Mouse (Mus musculus): ENCODE results near the gene Mtr. TPM values are rescaled to one million over a fixed set of nuclear protein-coding genes. Genes with fewer than 3 reads are reported as not detected.
A peak's percentile ranks its signal among the peaks of the same experiment; 100 is the strongest.

The Mtr gene
- polyA plus RNA-seq, 1 experiment from 2014 or later, result 4.1 TPM

DNA sequence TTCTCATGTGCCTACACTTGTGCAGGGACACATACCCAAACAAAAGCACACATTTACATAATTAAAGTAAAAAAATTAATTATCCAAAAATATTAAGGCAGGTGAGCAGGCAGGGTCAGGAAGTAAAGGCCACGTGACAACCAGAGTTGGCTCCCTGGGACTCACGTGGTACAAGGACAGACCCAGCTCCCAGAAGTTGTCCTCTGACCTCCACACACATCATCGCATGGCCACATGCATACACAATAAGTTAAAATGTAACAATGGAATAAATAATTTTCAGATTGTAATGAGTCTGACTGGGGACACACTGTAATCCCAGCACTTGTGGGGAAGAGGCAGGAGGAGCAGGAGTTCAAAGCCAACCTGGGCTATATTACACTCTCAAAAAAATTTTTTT, 10.1 kb upstream of the Mtr start:
- no peak for ATAC-seq
- no peak for TF ChIP-seq EP300 (IDR thresholded peaks at IDR 0.05; ENCODE audit: low read depth)
- TF ChIP-seq CTCF (IDR thresholded peaks at IDR 0.05; ENCODE audit: low read depth), result no peak
- no peak overlapping the region for H3K27ac ChIP-seq (ENCODE audit: low read depth)
- H3K4me3 ChIP-seq (ENCODE audit: low read depth, low read length), result no peak overlapping the region
- no peak overlapping the region for H3K9ac ChIP-seq (replicated peaks)
- H3K36me3 ChIP-seq (replicated peaks; ENCODE audit: insufficient read depth, low read length), result no peaks in the 10 kb centered on the region
- WGBS (ENCODE audit: insufficient replicate concordance), result 76% methylated on average over 3 of the region's 3 CpGs
- H3K4me1 ChIP-seq (ENCODE audit: insufficient read depth), result no peaks in the 10 kb centered on the region
- H3K9me3 ChIP-seq (ENCODE audit: low read length), result no peaks in the 10 kb centered on the region
- no peaks in the 10 kb centered on the region for H3K27me3 ChIP-seq (ENCODE audit: insufficient read depth, low read length)
- DNase-seq, result no peak
- no peak overlapping the region for H3K4me2 ChIP-seq (ENCODE audit: low read depth, low read length)

DNA sequence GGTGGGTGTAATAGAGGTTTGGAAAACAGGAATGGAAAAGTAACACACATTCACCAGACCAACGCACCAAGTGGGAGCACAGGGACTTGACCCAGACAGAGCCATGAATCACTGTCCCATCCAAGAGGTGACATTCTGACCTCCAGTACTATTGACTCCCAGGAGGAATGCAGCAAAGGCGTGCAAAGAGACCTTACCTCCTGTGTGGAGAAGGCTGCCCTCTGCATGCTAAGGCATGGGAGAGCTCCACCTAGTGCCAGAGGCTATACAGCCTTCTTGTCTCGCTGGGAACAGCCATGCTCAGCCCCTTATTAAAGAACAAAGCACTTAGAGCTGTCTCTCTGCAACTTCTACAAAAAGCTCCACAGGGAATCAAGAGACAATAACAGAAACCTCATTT, 9.2 kb upstream of the Mtr start:
- Histone ChIP-seq H3K27me3 (ENCODE audit: insufficient read depth, low read length) (no peaks in the 10 kb centered on the region), H3K36me3 (replicated peaks; ENCODE audit: insufficient read depth, low read length) (no peaks in the 10 kb centered on the region), H3K4me3 (ENCODE audit: low read depth, low read length) (no peak overlapping the region), H3K4me2 (ENCODE audit: low read depth, low read length) (no peak overlapping the region), H3K9me3 (ENCODE audit: low read length) (no peaks in the 10 kb centered on the region), H3K4me1 (ENCODE audit: insufficient read depth) (no peaks in the 10 kb centered on the region), H3K9ac (replicated peaks) (no peak overlapping the region), H3K27ac (ENCODE audit: low read depth) (no peak overlapping the region)
- TF ChIP-seq CTCF (IDR thresholded peaks at IDR 0.05; ENCODE audit: low read depth) (peak; percentile 21; the same call in 1 of the 2 replicates), EP300 (IDR thresholded peaks at IDR 0.05; ENCODE audit: low read depth) (no peak)
- DNase-seq (no peak), ATAC-seq (no peak)
- WGBS (ENCODE audit: insufficient replicate concordance), result 69% methylated on average over 3 of the region's 3 CpGs

DNA sequence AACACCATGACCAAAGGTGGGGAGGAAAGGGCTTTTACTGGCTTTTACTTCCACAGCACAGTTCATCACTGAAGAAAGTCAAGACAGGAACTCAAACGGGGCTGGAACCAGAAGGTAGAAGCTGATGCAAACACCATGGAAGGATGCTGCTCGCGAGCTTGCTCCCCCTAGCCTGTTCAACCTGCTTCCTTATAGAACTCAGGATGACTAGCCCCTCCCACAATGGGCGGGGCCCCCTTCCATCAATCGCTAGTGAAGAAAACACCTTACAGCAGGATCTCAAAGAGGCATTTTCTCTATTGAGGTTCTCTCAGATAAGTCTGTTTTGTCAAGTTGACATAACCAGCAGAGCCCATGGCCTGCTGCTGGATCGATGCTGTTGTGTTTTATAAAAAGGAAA, 6.1 kb upstream of the Mtr start:
- no peak overlapping the region for H3K27ac ChIP-seq (ENCODE audit: low read depth)
- H3K27me3 ChIP-seq (ENCODE audit: insufficient read depth, low read length), result no peaks in the 10 kb centered on the region
- H3K4me1 ChIP-seq (ENCODE audit: insufficient read depth), result no peaks in the 10 kb centered on the region
- no peak overlapping the region for H3K4me2 ChIP-seq (ENCODE audit: low read depth, low read length)
- no peaks in the 10 kb centered on the region for H3K36me3 ChIP-seq (replicated peaks; ENCODE audit: insufficient read depth, low read length)
- ATAC-seq, result no peak
- TF ChIP-seq CTCF (IDR thresholded peaks at IDR 0.05; ENCODE audit: low read depth), result no peak
- TF ChIP-seq EP300 (IDR thresholded peaks at IDR 0.05; ENCODE audit: low read depth), result no peak
- H3K9ac ChIP-seq (replicated peaks), result no peak overlapping the region
- 61% methylated on average over 6 of the region's 6 CpGs for WGBS (ENCODE audit: insufficient replicate concordance)
- DNase-seq, result no peak
- no peak overlapping the region for H3K4me3 ChIP-seq (ENCODE audit: low read depth, low read length)
- H3K9me3 ChIP-seq (ENCODE audit: low read length), result peaks cover 6% of the 10 kb centered on the region

DNA sequence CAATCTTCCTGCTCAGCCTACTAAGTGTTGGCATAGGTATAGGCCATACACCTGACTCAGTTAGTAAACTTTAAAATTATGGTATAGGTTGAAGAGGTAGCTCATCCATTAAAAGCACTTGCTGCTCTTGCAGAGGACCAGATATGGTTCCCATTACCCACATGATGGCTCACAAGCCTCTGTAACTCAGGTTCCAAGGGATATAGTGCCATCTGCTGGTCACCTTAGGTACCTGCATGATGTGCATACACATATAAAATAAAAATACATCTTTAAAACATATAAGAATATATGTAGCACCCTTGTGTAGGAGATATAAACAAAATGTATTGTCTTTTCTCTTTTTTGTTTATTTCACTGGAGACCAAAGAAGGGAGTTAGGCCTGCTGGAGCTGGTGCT, 3.6 kb upstream of the Mtr start:
- Histone ChIP-seq H3K4me1 (ENCODE audit: insufficient read depth) (peaks cover 8% of the 10 kb centered on the region; the same call in 1 of the 2 replicates), H3K4me3 (ENCODE audit: low read depth, low read length) (no peak overlapping the region), H3K27ac (ENCODE audit: low read depth) (no peak overlapping the region), H3K9me3 (ENCODE audit: low read length) (peaks cover 6% of the 10 kb centered on the region), H3K27me3 (ENCODE audit: insufficient read depth, low read length) (no peaks in the 10 kb centered on the region), H3K4me2 (ENCODE audit: low read depth, low read length) (no peak overlapping the region), H3K9ac (replicated peaks) (no peak overlapping the region), H3K36me3 (replicated peaks; ENCODE audit: insufficient read depth, low read length) (no peaks in the 10 kb centered on the region)
- DNase-seq, result no peak
- TF ChIP-seq EP300 (IDR thresholded peaks at IDR 0.05; ENCODE audit: low read depth), result no peak
- TF ChIP-seq CTCF (IDR thresholded peaks at IDR 0.05; ENCODE audit: low read depth), result peak; percentile 64
- no peak for ATAC-seq

DNA sequence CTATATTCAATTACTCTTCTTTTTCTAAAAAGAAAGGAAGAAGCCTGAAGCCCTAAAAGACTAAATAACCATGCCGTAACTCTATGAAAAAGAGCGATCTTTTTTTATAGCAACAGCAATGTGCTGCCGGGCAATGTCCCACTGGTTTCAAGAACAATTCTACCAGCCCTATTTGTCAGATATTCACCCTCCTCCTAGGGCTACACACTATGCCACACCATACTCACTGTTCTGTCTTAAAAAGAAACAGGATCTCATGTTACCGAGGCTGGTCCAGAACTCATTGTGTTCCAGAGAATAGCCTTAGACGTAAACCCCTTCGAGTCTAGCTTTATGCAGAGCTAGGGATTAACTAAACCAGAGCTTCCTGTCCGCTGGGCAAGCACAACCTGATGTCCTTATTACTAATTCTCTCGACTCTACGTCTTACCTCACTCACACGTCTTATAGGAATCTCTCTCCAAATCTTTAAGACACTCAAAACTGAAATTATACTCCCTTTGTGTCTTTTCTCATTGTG, 982 bp downstream of the Mtr start:
- H3K27ac ChIP-seq (ENCODE audit: low read depth), result peak overlapping the region; percentile 90
- H3K36me3 ChIP-seq (replicated peaks; ENCODE audit: insufficient read depth, low read length), result no peaks in the 10 kb centered on the region
- ATAC-seq, result no peak
- DNase-seq, result no peak
- H3K4me3 ChIP-seq (ENCODE audit: low read depth, low read length), result peak overlapping the region; percentile 94
- TF ChIP-seq EP300 (IDR thresholded peaks at IDR 0.05; ENCODE audit: low read depth) (no peak), CTCF (IDR thresholded peaks at IDR 0.05; ENCODE audit: low read depth) (no peak)
- peak overlapping the region; percentile 76 for H3K4me2 ChIP-seq (ENCODE audit: low read depth, low read length)
- whole genome bisulfite sequencing (ENCODE audit: insufficient replicate concordance), result 10% methylated on average over 10 of the region's 10 CpGs
- peaks cover 13% of the 10 kb centered on the region; the same call in 1 of the 2 replicates for H3K4me1 ChIP-seq (ENCODE audit: insufficient read depth)
- H3K9me3 ChIP-seq (ENCODE audit: low read length), result peaks cover 6% of the 10 kb centered on the region
- H3K9ac ChIP-seq (replicated peaks), result peak overlapping the region; percentile 95
- no peaks in the 10 kb centered on the region for H3K27me3 ChIP-seq (ENCODE audit: insufficient read depth, low read length)

DNA sequence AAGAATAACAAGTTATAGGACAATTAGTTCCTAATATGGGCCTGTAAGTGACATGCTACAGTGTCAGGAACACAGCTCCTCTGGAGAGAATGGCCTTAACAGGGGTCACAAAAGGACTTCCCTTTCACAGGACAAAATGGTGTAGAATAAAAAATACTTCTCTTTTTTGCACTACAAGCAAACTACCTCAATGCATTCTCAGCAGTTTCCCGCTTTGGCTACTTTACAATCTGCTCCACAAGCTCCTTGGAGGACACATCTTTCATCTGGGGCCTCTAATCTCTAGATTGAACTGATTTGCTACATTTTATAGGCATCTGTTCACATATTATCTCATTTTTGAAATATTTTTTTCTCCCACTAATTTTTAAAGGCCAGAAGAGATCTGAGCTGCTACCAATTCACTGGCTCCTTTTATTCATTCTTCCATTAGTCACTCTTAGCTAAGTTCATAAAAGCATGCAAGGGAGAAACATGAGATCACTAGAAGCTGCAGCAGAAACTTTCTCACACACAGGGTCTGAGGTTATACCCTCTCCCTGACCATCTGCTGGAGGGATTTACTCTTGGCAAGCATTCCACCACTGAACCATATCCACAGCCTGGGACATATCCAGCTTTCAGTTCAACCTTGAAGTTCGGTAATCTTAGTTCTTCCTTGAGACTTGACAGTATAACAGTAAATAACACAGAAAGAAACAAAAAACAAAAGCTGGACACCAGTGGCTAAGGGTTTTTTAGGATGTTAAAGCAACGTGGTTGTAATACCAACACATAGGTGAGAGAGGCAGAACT, 1.8 kb downstream of the Mtr start:
- 49% methylated on average over 3 of the region's 3 CpGs for WGBS (ENCODE audit: insufficient replicate concordance)
- H3K4me3 ChIP-seq (ENCODE audit: low read depth, low read length), result peak overlapping the region; percentile 94
- H3K27me3 ChIP-seq (ENCODE audit: insufficient read depth, low read length), result no peaks in the 10 kb centered on the region
- peaks cover 6% of the 10 kb centered on the region for H3K9me3 ChIP-seq (ENCODE audit: low read length)
- H3K4me1 ChIP-seq (ENCODE audit: insufficient read depth), result peaks cover 13% of the 10 kb centered on the region; the same call in 1 of the 2 replicates
- no peak overlapping the region for H3K27ac ChIP-seq (ENCODE audit: low read depth)
- no peak for ATAC-seq
- no peak for TF ChIP-seq CTCF (IDR thresholded peaks at IDR 0.05; ENCODE audit: low read depth)
- H3K36me3 ChIP-seq (replicated peaks; ENCODE audit: insufficient read depth, low read length), result no peaks in the 10 kb centered on the region
- H3K9ac ChIP-seq (replicated peaks), result no peak overlapping the region; the same call in 1 of the 2 replicates
- DNase-seq, result no peak
- peak overlapping the region; percentile 76 for H3K4me2 ChIP-seq (ENCODE audit: low read depth, low read length)
